Mouse (Mus musculus) neural tube, embryonic 11.5 days (tissue): ENCODE results near the gene Olfr461. TPM values are rescaled to one million over a fixed set of nuclear protein-coding genes. Genes with fewer than 3 reads are reported as not detected.

Source experiments
- ATAC-seq: fragments of 200-750 bp; cut with Nextera tagmentation; 2 replicates; pipeline ENCODE4 v1.8.0; 2017; ENCODE audit warnings: moderate number of reproducible peaks, mild to moderate bottlenecking, moderate TSS enrichment, moderate library complexity; ENCODE audit not compliant: insufficient read depth, low FRiP score, low TSS enrichment
- DNase-seq: peaks from one replicate; pipeline ENCODE4 v3.0.0-alpha.2; 2015; ENCODE audit warnings: low spot score
- H3K27ac ChIP-seq: fragments of 300-500 bp; sonication (generic); 2 replicates; pipeline ENCODE4 v1.5.1; 2014; ENCODE audit warnings: low read depth, mild to moderate bottlenecking, low read length
- H3K27me3 ChIP-seq: fragments of 300-500 bp; sonication (generic); 2 replicates; pipeline ENCODE4 v1.6.1; 2014; ENCODE audit warnings: mild to moderate bottlenecking, low read length, mixed read lengths; ENCODE audit not compliant: control insufficient read depth, insufficient read depth
- H3K36me3 ChIP-seq: fragments of 300-500 bp; sonication (generic); 2 replicates; pipeline ENCODE4 v1.6.1; 2014; ENCODE audit warnings: mild to moderate bottlenecking, low read length, moderate library complexity, mixed read lengths; ENCODE audit not compliant: control insufficient read depth, insufficient read depth
- H3K4me1 ChIP-seq: fragments of 300-500 bp; sonication (generic); 2 replicates; pipeline ENCODE4 v1.6.1; 2014; ENCODE audit warnings: low read length, mixed read lengths; ENCODE audit not compliant: control insufficient read depth, insufficient read depth
- H3K4me2 ChIP-seq: fragments of 300-500 bp; sonication (generic); 2 replicates; pipeline ENCODE4 v1.6.1; 2014; ENCODE audit warnings: low read depth, mild to moderate bottlenecking, moderate library complexity
- H3K4me3 ChIP-seq: fragments of 300-500 bp; sonication (generic); 2 replicates; pipeline ENCODE4 v1.5.1; 2014; ENCODE audit warnings: low read depth, low read length
- H3K9ac ChIP-seq: fragments of 300-500 bp; sonication (generic); 2 replicates; pipeline ENCODE4 v1.6.1; 2014; ENCODE audit warnings: mild to moderate bottlenecking, low read length
- H3K9me3 ChIP-seq: fragments of 300-500 bp; sonication (generic); 2 replicates; pipeline ENCODE4 v1.6.1; 2016; ENCODE audit warnings: low read length; ENCODE audit not compliant: control insufficient read depth
- WGBS: fragments of 180-500 bp; shearing (Covaris S2); extraction: QIAGEN DNeasy Blood & Tissue Kit; methylation state at CpG from one replicate; pipeline ENCODE4 v1.1.7; 2014; 5-methylcytosine and 5-hydroxymethylcytosine counted together
- polyA plus RNA-seq: library from polyadenylated mRNA; unstranded; fragments of >200 nt; fragmentation: Nextera tagmentation; extraction: Ambion mirVana; gene quantifications from 2 replicates; pipeline ENCODE4 v1.2.1, GENCODE M21; 2014

Gene Olfr461
- polyA plus RNA-seq, 1 experiment from 2014 or later = not detected

DNA sequence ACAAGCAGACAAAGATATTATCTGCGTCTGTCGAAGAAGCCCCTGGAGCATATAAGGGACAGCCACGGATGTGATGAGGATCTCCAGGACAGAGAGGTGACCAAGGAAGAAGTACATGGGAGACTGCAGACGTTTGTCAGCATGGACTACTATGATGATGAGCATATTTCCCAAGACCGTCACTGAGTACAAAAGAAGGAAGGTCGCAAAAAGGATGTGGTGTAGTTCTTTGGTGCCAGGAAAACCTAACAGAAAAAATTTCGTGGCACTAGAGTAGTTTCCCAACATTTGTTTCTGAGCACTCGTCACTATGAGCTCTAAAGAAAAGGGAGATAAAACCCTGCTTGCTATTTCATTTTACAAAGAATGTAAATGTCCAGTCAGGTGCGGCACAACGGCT is 10.2 kb downstream of the Olfr461 start:
- Histone ChIP-seq H3K27ac (no peak overlapping the region), H3K4me2 (no peak overlapping the region), H3K9ac (no peak overlapping the region), H3K36me3 (no peaks in the 10 kb centered on the region), H3K4me3 (no peak overlapping the region), H3K4me1 (no peaks in the 10 kb centered on the region), H3K27me3 (no peaks in the 10 kb centered on the region), H3K9me3 (no peaks in the 10 kb centered on the region)
- DNase-seq (no peak), ATAC-seq (no peak)
- WGBS = 85% methylated on average over 10 of the region's 10 CpGs

- no peaks in the 10 kb centered on the region for H3K4me1 ChIP-seq
- H3K9me3 ChIP-seq = no peaks in the 10 kb centered on the region
- ATAC-seq (no peak), DNase-seq (no peak)
- WGBS = 74% methylated on average over 1 of the region's 1 CpGs
- H3K27me3 ChIP-seq = no peaks in the 10 kb centered on the region
- H3K36me3 ChIP-seq = no peaks in the 10 kb centered on the region
- H3K4me2 ChIP-seq = no peak within 1 kb of the TSS
- no peak within 1 kb of the TSS for H3K4me3 ChIP-seq
- no peak within 1 kb of the TSS for H3K27ac ChIP-seq
- no peak within 1 kb of the TSS for H3K9ac ChIP-seq
Observed at GRCm38 (mm10) chr6:40519408-40519807, 35.4 kb downstream of the Olfr461 start, which contains the start of gene Prss37. TSS of gene Prss37 (minus strand) at chr6:40519508.

DNA sequence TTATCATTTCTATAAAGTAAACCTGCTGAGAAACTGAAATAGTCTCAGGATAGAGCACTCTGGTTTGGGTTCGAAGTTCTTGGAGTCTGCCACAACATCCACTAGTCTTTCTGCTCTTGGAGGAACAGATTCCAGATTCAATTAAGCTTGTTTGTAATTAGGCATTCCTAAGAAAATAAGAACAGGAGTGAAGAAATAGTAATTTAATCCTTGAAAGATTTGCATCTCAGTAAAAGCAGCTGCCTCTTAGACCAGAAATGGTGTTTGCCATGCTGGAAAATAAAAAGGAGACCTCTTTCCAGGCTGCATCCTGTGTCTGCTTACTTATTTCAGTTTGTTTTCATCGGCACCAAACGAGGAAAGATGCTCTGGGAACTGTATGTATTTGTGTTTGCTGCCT is 61.6 kb downstream of the Olfr461 start, which contains the start of gene Tas2r108:
TSS of gene Tas2r108 (plus strand) at position 301 of the 400 bp plus-strand sequence.
- DNase-seq = no peak
- Histone ChIP-seq H3K4me2 (no peak within 1 kb of the TSS), H3K9ac (no peak within 1 kb of the TSS), H3K27ac (no peak within 1 kb of the TSS), H3K27me3 (no peaks in the 10 kb centered on the region), H3K36me3 (no peaks in the 10 kb centered on the region), H3K4me1 (no peaks in the 10 kb centered on the region), H3K4me3 (no peak within 1 kb of the TSS), H3K9me3 (no peaks in the 10 kb centered on the region)
- WGBS = 86% methylated on average over 3 of the region's 3 CpGs
- no peak for ATAC-seq

Other genes starting within 250 kb of the Olfr461 start
- gene Agk, start 229.9 kb downstream of the Olfr461 start, polyA plus RNA-seq = 42.3 and 44.0 TPM in 2 replicates
- gene E330009J07Rik, start 118.9 kb downstream of the Olfr461 start, polyA plus RNA-seq = 15.6 and 15.7 TPM in 2 replicates
- 0.08 and 0.16 TPM in 2 replicates for gene Wee2, start 116.0 kb downstream of the Olfr461 start, polyA plus RNA-seq
- gene Ssbp1, start 83.7 kb downstream of the Olfr461 start, polyA plus RNA-seq = 149 and 156 TPM in 2 replicates
- not detected in 2 replicates for gene Tas2r137, start 63.8 kb downstream of the Olfr461 start, polyA plus RNA-seq
- not detected in 2 replicates for gene Tas2r108, start 61.5 kb downstream of the Olfr461 start, polyA plus RNA-seq
- not detected in 2 replicates for gene Prss37, start 35.5 kb downstream of the Olfr461 start, polyA plus RNA-seq
- not detected in 2 replicates for gene Olfr460, start 14.4 kb upstream of the Olfr461 start, polyA plus RNA-seq
- gene Clec5a, start 30.8 kb upstream of the Olfr461 start, polyA plus RNA-seq = 0.18 and 0.41 TPM in 2 replicates
- gene Tas2r138, start 58.3 kb upstream of the Olfr461 start, polyA plus RNA-seq = not detected in 2 replicates
- gene Mgam, start 73.8 kb upstream of the Olfr461 start, polyA plus RNA-seq = 0.08 and 0.13 TPM in 2 replicates